Mouse (Mus musculus) CH12.LX (cell line): ENCODE measurements around the gene Nup35. TPM values are rescaled to one million over a fixed set of nuclear protein-coding genes. Genes with fewer than 3 reads are reported as not detected.

ENCODE experiments used
- DNase-seq: peaks from one replicate; pipeline ENCODE4 v3.0.0-alpha.2; 2013; ENCODE audit errors: extremely low read depth
- H3K27ac ChIP-seq: 2 replicates; pipeline ENCODE4 v1.5.1; 2012; ENCODE audit warnings: low read depth, mild to moderate bottlenecking, control low read depth, moderate library complexity; ENCODE audit not compliant: insufficient read depth
- H3K27me3 ChIP-seq: replicated peaks from 2 replicates; pipeline ENCODE3; 2012; ENCODE audit warnings: inconsistent platforms
- H3K36me3 ChIP-seq, 2 experiments: replicated peaks in 1 of 2; 2 replicates each; pipeline versions ENCODE3 to v1.6.1; 2012; ENCODE audit warnings: inconsistent platforms in 1 of 2, low read length in 1 of 2, mild to moderate bottlenecking in 1 of 2, mixed read lengths in 1 of 2, moderate library complexity in 1 of 2; ENCODE audit not compliant: control insufficient read depth in 1 of 2, insufficient read depth in 1 of 2
- H3K4me1 ChIP-seq, 2 experiments: 2 replicates each; pipeline ENCODE4 v1.6.1; 2012; ENCODE audit warnings: inconsistent platforms in 1 of 2, moderate library complexity in 1 of 2; ENCODE audit not compliant: insufficient read depth in 2 of 2, control insufficient read depth in 1 of 2
- H3K4me2 ChIP-seq: 2 replicates; pipeline ENCODE4 v1.6.1; 2012; ENCODE audit warnings: low read depth, mild to moderate bottlenecking, control low read depth; ENCODE audit not compliant: poor library complexity, insufficient read depth, severe bottlenecking
- H3K4me3 ChIP-seq, 3 experiments: fragments of 150-350 bp in 1 of 3; sonication (generic) in 1 of 3; replicated peaks in 1 of 3; 2 replicates each; pipeline versions ENCODE3 to v1.5.1; 2011 to 2012; ENCODE audit warnings: low read depth in 2 of 3, low read length in 2 of 3, mild to moderate bottlenecking in 2 of 3, moderate library complexity in 2 of 3, control low read depth in 1 of 3, improper control_type of control experiment in 1 of 3, inconsistent platforms in 1 of 3, mixed read lengths in 1 of 3; ENCODE audit not compliant: poor library complexity in 1 of 3
- H3K79me2 ChIP-seq: replicated peaks from 2 replicates; pipeline ENCODE4 v1.6.1; 2012; ENCODE audit warnings: mild to moderate bottlenecking, moderate library complexity; ENCODE audit not compliant: control insufficient read depth, poor library complexity, insufficient read depth, severe bottlenecking; ENCODE audit errors: extremely low read depth
- H3K9ac ChIP-seq: 2 replicates; pipeline ENCODE4 v1.6.1; 2012; ENCODE audit warnings: low read depth, mild to moderate bottlenecking, control low read depth, moderate library complexity; ENCODE audit not compliant: insufficient read depth
- H3K9me3 ChIP-seq: replicated peaks from 2 replicates; pipeline ENCODE3; 2012; ENCODE audit warnings: low read length, inconsistent platforms, mixed read lengths
- CHD1 ChIP-seq: IDR thresholded peaks from 2 replicates; pipeline ENCODE4 v1.6.1; 2012; ENCODE audit warnings: low read depth, low read length, improper control_type of control experiment, inconsistent platforms
- CHD2 ChIP-seq: IDR thresholded peaks from 2 replicates; pipeline ENCODE4 v1.6.1; 2011; ENCODE audit warnings: low read length, improper control_type of control experiment
- CTCF ChIP-seq, 2 experiments: IDR thresholded peaks in 1 of 2; conservative IDR thresholded peaks in 1 of 2; 2 replicates each; pipeline ENCODE4 v1.5.1; 2011 to 2012; ENCODE audit warnings: low read depth in 2 of 2, low read length in 2 of 2, improper control_type of control experiment in 1 of 2, inconsistent platforms in 1 of 2, mild to moderate bottlenecking in 1 of 2, moderate library complexity in 1 of 2
- EP300 ChIP-seq: IDR thresholded peaks from 2 replicates; pipeline ENCODE4 v1.6.1; 2011; ENCODE audit warnings: low read length, improper control_type of control experiment
- ETS1 ChIP-seq: conservative IDR thresholded peaks from 2 replicates; pipeline ENCODE4 v1.6.1; 2012; ENCODE audit warnings: low read depth, mild to moderate bottlenecking, inconsistent platforms, low read length, improper control_type of control experiment, moderate library complexity
- HCFC1 ChIP-seq: IDR thresholded peaks from 2 replicates; pipeline ENCODE4 v1.6.1; 2012; ENCODE audit warnings: low read depth, mild to moderate bottlenecking, inconsistent platforms, low read length, improper control_type of control experiment
- JUN ChIP-seq: IDR thresholded peaks from 2 replicates; pipeline ENCODE4 v1.6.1; 2011; ENCODE audit warnings: low read depth, mild to moderate bottlenecking, low read length, improper control_type of control experiment, moderate library complexity; ENCODE audit not compliant: insufficient read depth
- JUND ChIP-seq: conservative IDR thresholded peaks from 2 replicates; pipeline ENCODE4 v1.6.1; 2011; ENCODE audit warnings: low read depth, low read length, improper control_type of control experiment
- MAX ChIP-seq: IDR thresholded peaks from 2 replicates; pipeline ENCODE4 v1.6.1; 2011; ENCODE audit warnings: low read length, improper control_type of control experiment
- MAZ ChIP-seq: IDR thresholded peaks from 2 replicates; pipeline ENCODE4 v1.6.1; 2012; ENCODE audit warnings: low read depth, mild to moderate bottlenecking, inconsistent platforms, low read length, improper control_type of control experiment, moderate library complexity
- MEF2A ChIP-seq: IDR thresholded peaks from 2 replicates; pipeline ENCODE4 v1.6.1; 2014; ENCODE audit warnings: low read depth, mild to moderate bottlenecking, inconsistent platforms, low read length, improper control_type of control experiment, borderline replicate concordance
- MXI1 ChIP-seq: IDR thresholded peaks from 2 replicates; pipeline ENCODE4 v1.6.1; 2011; ENCODE audit warnings: mild to moderate bottlenecking, low read depth, low read length, improper control_type of control experiment
- PAX5 ChIP-seq: IDR thresholded peaks from 2 replicates; pipeline ENCODE4 v1.6.1; 2012; ENCODE audit warnings: low read length, inconsistent platforms, mixed read lengths
- POLR2AphosphoS2 ChIP-seq: IDR thresholded peaks from 2 replicates; pipeline ENCODE4 v1.6.1; 2011; ENCODE audit warnings: low read depth, low read length, improper control_type of control experiment
- RAD21 ChIP-seq: IDR thresholded peaks from 2 replicates; pipeline ENCODE4 v1.6.1; 2011; ENCODE audit warnings: low read depth, mild to moderate bottlenecking, low read length, improper control_type of control experiment, moderate library complexity
- RCOR1 ChIP-seq: conservative IDR thresholded peaks from 2 replicates; pipeline ENCODE4 v1.6.1; 2012; ENCODE audit warnings: low read depth, mild to moderate bottlenecking, inconsistent platforms, low read length, improper control_type of control experiment
- SIN3A ChIP-seq: IDR thresholded peaks from 2 replicates; pipeline ENCODE4 v1.6.1; 2012; ENCODE audit warnings: low read length, improper control_type of control experiment, inconsistent platforms
- TBP ChIP-seq: conservative IDR thresholded peaks from 2 replicates; pipeline ENCODE4 v1.6.1; 2011; ENCODE audit warnings: low read depth, low read length, improper control_type of control experiment
- TCF12 ChIP-seq: IDR thresholded peaks from 2 replicates; pipeline ENCODE4 v1.6.1; 2014; ENCODE audit warnings: low read depth, mild to moderate bottlenecking, inconsistent platforms, low read length, improper control_type of control experiment
- USF1 ChIP-seq: IDR thresholded peaks from 2 replicates; pipeline ENCODE4 v1.6.1; 2014; ENCODE audit warnings: low read depth, mild to moderate bottlenecking, inconsistent platforms, low read length, improper control_type of control experiment
- USF2 ChIP-seq: conservative IDR thresholded peaks from 2 replicates; pipeline ENCODE4 v1.6.1; 2011; ENCODE audit warnings: low read depth, low read length, improper control_type of control experiment
- ZKSCAN1 ChIP-seq: IDR thresholded peaks from 2 replicates; pipeline ENCODE4 v1.6.1; 2012; ENCODE audit warnings: low read depth, inconsistent platforms, low read length, improper control_type of control experiment, borderline replicate concordance
- ZMIZ1 ChIP-seq: IDR thresholded peaks from 2 replicates; pipeline ENCODE4 v1.6.1; 2012; ENCODE audit warnings: low read depth, mild to moderate bottlenecking, inconsistent platforms, low read length, improper control_type of control experiment
- ZNF384 ChIP-seq: IDR thresholded peaks from 2 replicates; pipeline ENCODE4 v1.6.1; 2012; ENCODE audit warnings: low read depth, low read length, improper control_type of control experiment, inconsistent platforms
- dilution Hi-C: fragments of 300-500 bp; cut with MboI; formaldehyde crosslinking; loops from 2 replicates; pipeline ENCODE4 v1.14.3; 2020; ENCODE audit warnings: low sequenced_read_pairs; ENCODE audit not compliant: extremely low pct_unique_long_range_greater_than_20kb, extremely low pct_ligation_motif_present
- in situ Hi-C: fragments of 300-500 bp; cut with MboI; formaldehyde crosslinking; loops from 3 replicates; pipeline ENCODE4 v1.14.3; 2019; ENCODE audit warnings: low sequenced_read_pairs, low pct_ligation_motif_present, low pct_unique_long_range_greater_than_20kb, mixed read lengths
- polyA plus RNA-seq: library from polyadenylated mRNA; unstranded; fragments of >175 nt; gene quantifications from 2 replicates; pipeline ENCODE4 v1.2.1, GENCODE M21; 2012; ENCODE audit warnings: low read depth; ENCODE audit not compliant: insufficient read length
- total RNA-seq, 2 experiments: library from RNA; depleted of rRNA; stranded (reverse); fragments of 300-350 nt in 1 of 2; fragments of >200 nt in 1 of 2; gene quantifications; 2 replicates each; pipeline ENCODE4 v1.2.3; 2012 to 2014

Gene Nup35
- total and polyA plus RNA-seq, 3 experiments, result 37.9 to 161 (median 53.2) TPM

- TF ChIP-seq TBP (no peak), ZNF384 (no peak), ZKSCAN1 (no peak), JUN (no peak), USF2 (no peak), CHD2 (no peak), MAZ (no peak), POLR2AphosphoS2 (no peak), MEF2A (no peak), MAX (no peak), JUND (no peak), PAX5 (no peak)
- no peak for DNase-seq
Measured at GRCm38 (mm10) chr2:80603771-80604426, 13.1 kb upstream of the Nup35 start.

DNA sequence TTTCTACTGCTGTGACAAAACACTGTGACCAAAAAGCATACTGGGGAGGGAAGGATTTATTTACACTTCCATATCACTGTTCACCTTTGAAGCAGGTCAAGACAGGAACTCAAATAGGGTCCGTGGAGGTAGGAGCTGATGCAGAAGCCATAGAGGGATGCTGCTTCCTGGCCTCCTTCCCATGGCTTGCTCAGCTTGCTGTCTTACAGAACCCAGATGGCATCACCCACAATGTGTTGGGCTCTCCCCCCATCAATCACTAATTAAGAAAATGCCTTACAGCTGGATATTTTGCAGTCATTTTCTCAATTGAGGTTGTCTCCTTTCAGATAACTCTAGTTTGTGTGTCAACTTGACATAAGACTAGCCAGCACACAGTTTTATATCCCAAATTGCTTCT, 4.8 kb upstream of the Nup35 start:
- Histone ChIP-seq H3K9me3 (no peaks in the 10 kb centered on the region), H3K36me3 (no peaks in the 10 kb centered on the region), H3K4me2 (no peak overlapping the region), H3K9ac (no peak overlapping the region), H3K4me3 (no peak overlapping the region), H3K79me2 (no peaks in the 10 kb centered on the region), H3K4me1 (peaks cover 0 to 7% of the 10 kb centered on the region in 2 experiments; a peak in 1 of 4 replicates), H3K27ac (no peak overlapping the region), H3K27me3 (no peaks in the 10 kb centered on the region)
- TF ChIP-seq CHD2, result no peak
- TF ChIP-seq MEF2A, result no peak
- no peak for TF ChIP-seq TCF12
- no peak for TF ChIP-seq SIN3A
- no peak for TF ChIP-seq HCFC1
- TF ChIP-seq TBP, result no peak
- TF ChIP-seq EP300, result no peak
- TF ChIP-seq ZNF384, result no peak
- TF ChIP-seq CTCF (conservative IDR thresholded peaks at IDR 0.05 in 1 of 2, IDR thresholded peaks at IDR 0.05 in 1 of 2; ENCODE audit: low read depth in 2 of 2, low read length in 2 of 2), result no peak
- no peak for TF ChIP-seq ETS1
- TF ChIP-seq ZMIZ1, result no peak
- no peak for TF ChIP-seq RAD21
- no peak for TF ChIP-seq MXI1
- TF ChIP-seq RCOR1, result no peak
- no peak for TF ChIP-seq USF1
- no peak for TF ChIP-seq CHD1
- no peak for DNase-seq
- in situ Hi-C loops (no loop called here), dilution Hi-C loops (no loop called here)

More at GRCm38 (mm10) chr2:80603771-80604426, 13.1 kb upstream of the Nup35 start:
- no peaks in the 10 kb centered on the region for H3K4me1 ChIP-seq
- no peak overlapping the region for H3K9ac ChIP-seq
- dilution Hi-C loops (no loop called here), in situ Hi-C loops (no loop called here)
- no peaks in the 10 kb centered on the region for H3K9me3 ChIP-seq
- H3K4me2 ChIP-seq, result no peak overlapping the region
- H3K36me3 ChIP-seq, result no peaks in the 10 kb centered on the region
- no peak overlapping the region for H3K4me3 ChIP-seq
- no peak overlapping the region for H3K27ac ChIP-seq
- no peaks in the 10 kb centered on the region for H3K27me3 ChIP-seq
- H3K79me2 ChIP-seq, result no peaks in the 10 kb centered on the region
